Mouse (Mus musculus) embryonic fibroblast, embryonic 13.5 days (primary cell): ENCODE measurements at regions not wholly inside any gene's neighbourhood (a gene's known extent, or its start where the extent isn't known, plus 50 kb on each side); places are given as distances from the start of the nearest gene placed in this dataset.

ENCODE experiments used
- CTCF ChIP-seq: IDR thresholded peaks from 2 replicates; pipeline ENCODE4 v1.5.1; 2011; ENCODE audit warnings: mild to moderate bottlenecking, control low read depth, low read length, moderate library complexity, borderline replicate concordance; ENCODE audit not compliant: insufficient read depth
- POLR2A ChIP-seq: IDR thresholded peaks from 2 replicates; pipeline ENCODE4 v1.6.1; 2011; ENCODE audit warnings: low read depth, mild to moderate bottlenecking, control low read depth, low read length, moderate library complexity

GRCm38 (mm10) chr14:123120361-123120760, 136.5 kb upstream of the Tmtc4 start:
- TF ChIP-seq CTCF = no peak
- TF ChIP-seq POLR2A = no peak
